In the genomic region with DNA sequence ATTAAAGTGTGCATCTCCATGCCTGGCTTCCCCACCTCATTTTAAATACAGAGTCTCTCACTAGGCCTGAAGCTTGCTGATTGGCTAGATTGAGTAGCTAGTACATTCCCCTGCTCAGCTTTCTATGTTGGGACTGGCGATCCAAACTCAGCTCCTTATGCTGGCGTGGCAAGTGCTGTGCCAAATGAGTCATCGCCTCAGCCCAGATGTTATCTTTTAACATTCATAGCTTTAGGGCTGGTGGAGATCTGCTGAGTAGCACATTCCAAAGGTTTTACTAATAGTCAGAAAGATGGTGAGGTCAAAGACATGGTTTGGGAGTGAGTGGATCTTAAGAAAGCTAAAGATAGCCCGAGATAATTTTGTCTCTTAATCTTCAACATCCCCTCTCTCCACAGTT, we compare ENCODE assay signal across 8 mouse cellular contexts. TPM values are rescaled to one million over a fixed set of nuclear protein-coding genes. Genes with fewer than 3 reads are reported as not detected.
A peak's percentile ranks its signal among the peaks of the same experiment; 100 is the strongest.
DNase-seq lines count a peak whose midpoint lies in the region; ATAC-seq and TF ChIP-seq lines count a peak whose summit lies in the region.

No protein-coding gene starts in this region.

- peak; percentile 27 to 44 for DNase-seq in left cerebral cortex, adult 18-20 months (ENCODE audit: low spot score in 2 of 2)
- DNase-seq in left cerebral cortex, postnatal 4 days, result no peak
- DNase-seq in gastrocnemius, postnatal 14 days, result peak; percentile 62
- DNase-seq in kidney, adult 9 months, result peak; percentile 54
- peak; percentile 41 for DNase-seq in stomach, postnatal 0 days (ENCODE audit: low spot score)
- DNase-seq in layer of hippocampus, adult 8-10 months (ENCODE audit: low spot score in 2 of 2), result no peak
- DNase-seq in spleen, postnatal 10 days (ENCODE audit: low spot score in 2 of 2), result no peak
- no peak for DNase-seq in cerebellum, postnatal 14 days

- H3K36me3 ChIP-seq in stomach, postnatal 0 days (ENCODE audit: control insufficient read depth, insufficient read depth, low read length), result no peaks in the 10 kb centered on the region

- ATAC-seq in stomach, postnatal 0 days (ENCODE audit: low FRiP score, low TSS enrichment), result peak; percentile 80

- no peak overlapping the region for H3K27ac ChIP-seq in stomach, postnatal 0 days (replicated peaks)

- no peak for TF ChIP-seq EP300 in stomach, postnatal 0 days (optimal IDR thresholded peaks at IDR 0.05)

- H3K9ac ChIP-seq in stomach, postnatal 0 days (ENCODE audit: low read length), result no peak overlapping the region

- no peaks in the 10 kb centered on the region for H3K27me3 ChIP-seq in stomach, postnatal 0 days (ENCODE audit: control insufficient read depth, insufficient read depth, low read length)

- intact Hi-C loops in left cerebral cortex, postnatal 4 days (cut with DNase I), result no loop called here
- intact Hi-C loops in gastrocnemius, postnatal 14 days (cut with DNase I; ENCODE audit: low total_unique reads), result no loop called here

- WGBS in stomach, postnatal 0 days, result 15% methylated on average over 4 of the region's 4 CpGs

- H3K4me2 ChIP-seq in stomach, postnatal 0 days (replicated peaks; ENCODE audit: low read depth), result no peak overlapping the region

- no peaks in the 10 kb centered on the region for H3K9me3 ChIP-seq in stomach, postnatal 0 days (ENCODE audit: control insufficient read depth, low read length)

- no peak for TF ChIP-seq CTCF in stomach, postnatal 0 days (IDR thresholded peaks at IDR 0.05; ENCODE audit: low read depth)

- H3K4me3 ChIP-seq in stomach, postnatal 0 days (ENCODE audit: low read depth, low read length), result no peak overlapping the region

- H3K4me1 ChIP-seq in stomach, postnatal 0 days (replicated peaks; ENCODE audit: control insufficient read depth, insufficient read depth), result no peaks in the 10 kb centered on the region

RNA-seq across cellular contexts. Expression of gene Ccdc80, which starts 17.3 kb away (rescaled TPM):
- total RNA-seq in left cerebral cortex, adult 18-20 months (2021), result 1 to 10 TPM; 5.2 to 5.8 TPM
- total RNA-seq in left cerebral cortex, postnatal 4 days (2021), result 10 to 100 TPM; 12.8 to 14.5 TPM
- total RNA-seq in gastrocnemius, postnatal 14 days (2021), result 10 to 100 TPM; 67.2 to 85.5 TPM
- polyA plus RNA-seq in stomach, postnatal 0 days (2015; fragmentation: Nextera tagmentation; extraction: Ambion mirVana), result 51.9 and 56.1 TPM in 2 replicates
- total RNA-seq in layer of hippocampus, adult 8-10 months (2022), result 1 to 10 TPM; 2.1 to 4.3 (median 3.5) TPM

RNA-seq across cellular contexts. Expression of gene Slc35a5, which starts 48.0 kb away (rescaled TPM):
- total RNA-seq in left cerebral cortex, adult 18-20 months (2021), result 10 to 100 TPM; 48.0 to 48.8 TPM
- 10 to 100 TPM; 49.5 to 52.3 TPM for total RNA-seq in left cerebral cortex, postnatal 4 days (2021)
- 1 to 10 TPM; 5.5 to 6.7 TPM for total RNA-seq in gastrocnemius, postnatal 14 days (2021)
- polyA plus RNA-seq in stomach, postnatal 0 days (2015; fragmentation: Nextera tagmentation; extraction: Ambion mirVana), result 12.8 and 13.0 TPM in 2 replicates
- total RNA-seq in layer of hippocampus, adult 8-10 months (2022), result 10 to 100 TPM; 45.2 to 56.5 (median 49.3) TPM

RNA-seq across cellular contexts. Expression of gene Atg3, which starts 48.1 kb away (rescaled TPM):
- total RNA-seq in left cerebral cortex, adult 18-20 months (2021), result 10 to 100 TPM; 44.5 to 45.4 TPM
- total RNA-seq in left cerebral cortex, postnatal 4 days (2021), result 10 to 100 TPM; 41.8 to 48.1 TPM
- total RNA-seq in gastrocnemius, postnatal 14 days (2021), result 10 to 100 TPM; 19.0 to 20.8 TPM
- polyA plus RNA-seq in stomach, postnatal 0 days (2015; fragmentation: Nextera tagmentation; extraction: Ambion mirVana), result 38.8 and 39.2 TPM in 2 replicates
- 10 to 100 TPM; 45.7 to 49.7 (median 46.0) TPM for total RNA-seq in layer of hippocampus, adult 8-10 months (2022)

Comparison
In these comparisons a context has a peak if more than half of its experiments do, and no peak if none do; other contexts are left out.
1. DNase-seq: peak in left cerebral cortex, adult 18-20 months (2 of 2), gastrocnemius, postnatal 14 days (single experiment), kidney, adult 9 months (single experiment) and stomach, postnatal 0 days (single experiment); none in left cerebral cortex, postnatal 4 days (single experiment), layer of hippocampus, adult 8-10 months (0 of 2), spleen, postnatal 10 days (0 of 2) and cerebellum, postnatal 14 days (0 of 2).
2. RNA of gene Ccdc80, which starts 17.3 kb away (total RNA-seq): 67.2 to 85.5 TPM in gastrocnemius, postnatal 14 days; 12.8 to 14.5 TPM in left cerebral cortex, postnatal 4 days, 5.2 to 5.8 TPM in left cerebral cortex, adult 18-20 months and 2.1 to 4.3 TPM in layer of hippocampus, adult 8-10 months; every median in the first group is over 4 times any median in the second.
3. RNA of gene Slc35a5, which starts 48.0 kb away (total RNA-seq): 49.5 to 52.3 TPM in left cerebral cortex, postnatal 4 days, 45.2 to 56.5 TPM in layer of hippocampus, adult 8-10 months and 48.0 to 48.8 TPM in left cerebral cortex, adult 18-20 months; 5.5 to 6.7 TPM in gastrocnemius, postnatal 14 days; every median in the first group is over 4 times any median in the second.